Mouse (Mus musculus) hindbrain, embryonic 16.5 days (tissue): Measurements from ENCODE around the gene Gm13288. TPM values are rescaled to one million over a fixed set of nuclear protein-coding genes. Genes with fewer than 3 reads are reported as not detected.
"Not testable (repeated sequence)": the region's sequence is repeated elsewhere in the genome, so short reads cannot be mapped to it uniquely, and the experiment has no call there.

ENCODE experiments used
- ATAC-seq: fragments of 200-750 bp; cut with Nextera tagmentation; 2 replicates; pipeline ENCODE4 v1.8.0; 2017; ENCODE audit warnings: moderate TSS enrichment, moderate library complexity
- H3K27ac ChIP-seq: fragments of 300-500 bp; sonication (generic); 2 replicates; pipeline ENCODE4 v1.5.1; 2014; ENCODE audit warnings: low read depth, mild to moderate bottlenecking, control low read depth, low read length, moderate library complexity
- H3K27me3 ChIP-seq: fragments of 300-500 bp; sonication (generic); replicated peaks from 2 replicates; pipeline ENCODE4 v1.6.1; 2014; ENCODE audit warnings: low read length; ENCODE audit not compliant: control insufficient read depth, insufficient read depth
- H3K36me3 ChIP-seq: fragments of 300-500 bp; sonication (generic); 2 replicates; pipeline ENCODE4 v1.6.1; 2014; ENCODE audit warnings: mild to moderate bottlenecking, low read length, moderate library complexity, mixed read lengths; ENCODE audit not compliant: control insufficient read depth, insufficient read depth
- H3K4me1 ChIP-seq: fragments of 300-500 bp; sonication (generic); 2 replicates; pipeline ENCODE4 v1.6.1; 2014; ENCODE audit warnings: low read depth, low read length; ENCODE audit not compliant: control insufficient read depth, insufficient read depth
- H3K4me2 ChIP-seq: fragments of 300-500 bp; sonication (generic); 2 replicates; pipeline ENCODE4 v1.6.1; 2014; ENCODE audit warnings: mild to moderate bottlenecking, low read length, control low read depth, moderate library complexity
- H3K4me3 ChIP-seq: fragments of 300-500 bp; sonication (generic); 2 replicates; pipeline ENCODE4 v1.5.1; 2014; ENCODE audit warnings: mild to moderate bottlenecking, low read length, control low read depth, moderate library complexity
- H3K9ac ChIP-seq: fragments of 300-500 bp; sonication (generic); 2 replicates; pipeline ENCODE4 v1.6.1; 2014; ENCODE audit warnings: low read depth, mild to moderate bottlenecking, control low read depth, low read length, moderate library complexity
- H3K9me3 ChIP-seq: fragments of 300-500 bp; sonication (generic); 2 replicates; pipeline ENCODE4 v1.6.1; 2014; ENCODE audit warnings: mild to moderate bottlenecking, low read length, moderate library complexity; ENCODE audit not compliant: control insufficient read depth
- WGBS: fragments of 180-500 bp; shearing (Covaris S2); extraction: QIAGEN DNeasy Blood & Tissue Kit; methylation state at CpG from one replicate; pipeline ENCODE4 v1.1.7; 2014; 5-methylcytosine and 5-hydroxymethylcytosine counted together
- polyA plus RNA-seq: library from polyadenylated mRNA; unstranded; fragments of >200 nt; fragmentation: Nextera tagmentation; extraction: Ambion mirVana; gene quantifications from 2 replicates; pipeline ENCODE4 v1.2.1, GENCODE M21; 2015

The Gm13288 gene
- polyA plus RNA-seq, 1 experiment from 2014 or later: not detected

- not testable (repeated sequence) for H3K27me3 ChIP-seq, H3K4me2 ChIP-seq, H3K36me3 ChIP-seq, ATAC-seq, H3K4me3 ChIP-seq, H3K9ac ChIP-seq, H3K9me3 ChIP-seq, H3K4me1 ChIP-seq, H3K27ac ChIP-seq
- WGBS: no CpG with 5 or more reads among the region's 32 CpGs
Observed at GRCm38 (mm10) chr4:88773534-88773933, 31.8 kb upstream of the Gm13288 start, which contains the start of gene Gm13290. Gene Gm13290, plus strand, starts transcription at chr4:88773834.

GRCm38 (mm10) chr4:88776622-88777021 lies 28.7 kb upstream of the Gm13288 start, which contains the start of gene Gm13289:
Gene Gm13289, plus strand, starts transcription at chr4:88776922.
- not testable (repeated sequence) for H3K36me3 ChIP-seq, H3K9me3 ChIP-seq, H3K4me1 ChIP-seq, ATAC-seq, H3K4me3 ChIP-seq, H3K9ac ChIP-seq, H3K27me3 ChIP-seq, H3K27ac ChIP-seq, H3K4me2 ChIP-seq
- WGBS: no CpG with 5 or more reads among the region's 29 CpGs

- H3K4me1 ChIP-seq, H3K27ac ChIP-seq, H3K9ac ChIP-seq, ATAC-seq, H3K9me3 ChIP-seq, H3K27me3 ChIP-seq, H3K36me3 ChIP-seq, H3K4me2 ChIP-seq, H3K4me3 ChIP-seq: not testable (repeated sequence)
- WGBS: no CpG with 5 or more reads among the region's 29 CpGs
Observed at GRCm38 (mm10) chr4:88779550-88779949, 25.8 kb upstream of the Gm13288 start, which contains the start of gene Gm13272. Gene Gm13272, plus strand, starts transcription at chr4:88779850.

- H3K27me3 ChIP-seq, H3K36me3 ChIP-seq: not testable (repeated sequence)
- 48% methylated on average over 15 of the region's 18 CpGs for WGBS
Observed at GRCm38 (mm10) chr4:88780320-88780719, 25.0 kb upstream of the Gm13288 start.

GRCm38 (mm10) chr4:88781831-88782230 lies 23.5 kb upstream of the Gm13288 start, which contains the start of gene Ifnz:
Gene Ifnz, plus strand, starts transcription at chr4:88782131.
- not testable (repeated sequence) for H3K27me3 ChIP-seq, H3K27ac ChIP-seq, H3K36me3 ChIP-seq, H3K4me3 ChIP-seq, H3K4me1 ChIP-seq, ATAC-seq, H3K9ac ChIP-seq, H3K9me3 ChIP-seq
- 14% methylated on average over 2 of the region's 7 CpGs for WGBS
- H3K4me2 ChIP-seq: peak within 1 kb of the TSS; percentile 42; the same call in 1 of the 2 replicates

More at GRCm38 (mm10) chr4:88780320-88780719, 25.0 kb upstream of the Gm13288 start:
- not testable (repeated sequence) for H3K27ac ChIP-seq, H3K4me3 ChIP-seq, H3K9me3 ChIP-seq, H3K4me2 ChIP-seq, H3K4me1 ChIP-seq, H3K9ac ChIP-seq, ATAC-seq

GRCm38 (mm10) chr4:88782335-88782734 lies 23.0 kb upstream of the Gm13288 start:
- not testable (repeated sequence) for H3K4me1 ChIP-seq, H3K9ac ChIP-seq, H3K36me3 ChIP-seq, ATAC-seq, H3K4me3 ChIP-seq, H3K27ac ChIP-seq, H3K9me3 ChIP-seq, H3K27me3 ChIP-seq
- WGBS: 0% methylated on average over 4 of the region's 31 CpGs
- H3K4me2 ChIP-seq: peak overlapping the region; percentile 42; the same call in 1 of the 2 replicates

- H3K4me2 ChIP-seq, H3K4me3 ChIP-seq, H3K36me3 ChIP-seq, H3K4me1 ChIP-seq, H3K27ac ChIP-seq, H3K9me3 ChIP-seq, H3K27me3 ChIP-seq, ATAC-seq, H3K9ac ChIP-seq: not testable (repeated sequence)
- WGBS: no CpG with 5 or more reads among the region's 27 CpGs
Observed at GRCm38 (mm10) chr4:88785409-88785808, 19.9 kb upstream of the Gm13288 start, which contains the start of gene Gm13276. Gene Gm13276, plus strand, starts transcription at chr4:88785709.

GRCm38 (mm10) chr4:88788402-88788801 lies 16.9 kb upstream of the Gm13288 start, which contains the start of gene Gm13277:
Gene Gm13277, plus strand, starts transcription at chr4:88788632.
- H3K27me3 ChIP-seq, H3K4me2 ChIP-seq, H3K27ac ChIP-seq, H3K36me3 ChIP-seq, H3K4me3 ChIP-seq, H3K9me3 ChIP-seq, H3K9ac ChIP-seq, ATAC-seq, H3K4me1 ChIP-seq: not testable (repeated sequence)
- 0% methylated on average over 1 of the region's 28 CpGs for WGBS

GRCm38 (mm10) chr4:88791250-88791649 lies 14.1 kb upstream of the Gm13288 start, which contains the start of gene Gm13278:
Gene Gm13278, plus strand, starts transcription at chr4:88791550.
- not testable (repeated sequence) for ATAC-seq, H3K27me3 ChIP-seq, H3K4me3 ChIP-seq, H3K27ac ChIP-seq, H3K9ac ChIP-seq, H3K9me3 ChIP-seq, H3K4me1 ChIP-seq, H3K36me3 ChIP-seq, H3K4me2 ChIP-seq
- WGBS: no CpG with 5 or more reads among the region's 28 CpGs
